Mouse (Mus musculus) bone marrow macrophage, adult 2 months (primary cell): ENCODE data around the gene Gtf2e1.

ENCODE experiments used
- CTCF ChIP-seq: IDR thresholded peaks from 2 replicates; pipeline ENCODE4 v1.5.1; 2012; ENCODE audit warnings: low read depth, mild to moderate bottlenecking, low read length, moderate library complexity
- POLR2A ChIP-seq: IDR thresholded peaks from 2 replicates; pipeline ENCODE4 v1.6.1; 2012; ENCODE audit warnings: mild to moderate bottlenecking, low read depth, low read length, borderline replicate concordance

DNA sequence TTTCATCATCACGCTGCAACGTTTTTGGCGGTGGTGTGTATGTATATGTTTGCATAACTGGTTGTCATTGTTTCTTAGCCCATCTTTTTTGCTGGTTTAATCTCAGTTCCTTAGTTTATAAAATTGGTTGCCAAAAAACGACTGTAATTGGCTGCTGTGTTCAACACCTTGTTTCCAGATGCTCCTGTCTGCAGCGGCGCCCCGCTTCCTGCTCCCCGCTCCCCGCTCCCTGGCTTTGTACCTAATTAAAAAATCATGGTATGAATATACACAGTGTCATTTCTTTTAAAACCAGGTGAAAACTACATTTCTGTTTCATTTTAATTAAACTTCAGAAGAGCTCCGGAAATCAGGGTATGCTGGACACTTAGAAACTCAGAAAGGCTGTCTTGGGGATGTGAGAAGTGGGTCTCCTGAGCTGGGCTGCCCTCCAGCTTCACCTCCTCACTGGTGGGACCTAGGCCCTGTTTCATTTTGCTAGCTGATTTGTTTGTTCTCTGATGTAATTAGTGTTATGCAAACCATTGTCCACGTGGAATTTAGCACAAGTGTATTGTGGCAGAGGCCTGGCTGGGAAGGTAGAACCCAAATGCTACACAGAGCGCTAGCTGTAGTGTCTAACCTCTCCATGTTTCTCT, 32.6 kb upstream of the Gtf2e1 start:
- no peak for TF ChIP-seq POLR2A
- no peak for TF ChIP-seq CTCF
